8 mouse cellular contexts compared by ENCODE assay signal in the genomic region with DNA sequence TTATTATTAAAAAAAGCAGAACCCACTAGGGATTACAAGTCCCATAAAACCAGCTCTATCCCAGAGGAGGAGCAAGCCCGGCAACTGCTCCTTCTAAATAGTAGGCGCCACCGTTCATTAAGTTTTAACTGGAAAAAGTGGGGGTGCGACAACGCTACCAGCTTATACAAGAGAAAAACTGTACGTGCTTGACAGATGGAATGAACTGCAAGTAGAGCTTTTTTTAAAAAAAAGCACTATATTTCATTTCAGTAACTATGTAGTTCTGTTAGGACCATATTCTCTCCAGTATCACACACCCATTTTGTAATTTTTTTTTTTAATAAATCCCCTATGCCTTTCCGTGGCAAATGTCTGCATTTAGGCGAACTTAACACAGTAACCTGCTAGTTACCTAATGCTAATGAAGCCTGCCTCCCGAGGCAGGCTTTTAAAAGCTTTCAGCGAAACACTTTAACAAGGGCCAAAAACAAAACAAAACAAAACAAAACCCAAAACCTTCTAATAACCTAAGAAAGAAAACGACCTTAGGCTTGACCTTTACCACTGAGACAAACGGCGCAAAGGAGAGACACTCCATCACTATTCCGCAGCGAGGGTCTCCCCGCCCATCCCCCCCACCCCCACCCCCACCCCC. TPM values are rescaled to one million over a fixed set of nuclear protein-coding genes. Genes with fewer than 3 reads are reported as not detected.
DNase-seq lines count a peak whose midpoint lies in the region; ATAC-seq and TF ChIP-seq lines count a peak whose summit lies in the region.

No protein-coding gene starts in this region.

- H3K4me2 ChIP-seq in hindbrain, embryonic 13.5 days = peak overlapping the region; percentile 70
- H3K4me2 ChIP-seq in liver, embryonic 14.5 days (ENCODE audit: low read depth) = peak overlapping the region; percentile 77

- H3K36me3 ChIP-seq in kidney, adult 2 months (ENCODE audit: control insufficient read depth, insufficient read depth, low read length) = no peaks in the 10 kb centered on the region
- H3K36me3 ChIP-seq in hindbrain, embryonic 13.5 days = no peaks in the 10 kb centered on the region
- H3K36me3 ChIP-seq in liver, embryonic 14.5 days (replicated peaks; ENCODE audit: control insufficient read depth, insufficient read depth, low read depth) = no peaks in the 10 kb centered on the region

- H3K9me3 ChIP-seq in hindbrain, embryonic 13.5 days = no peaks in the 10 kb centered on the region
- H3K9me3 ChIP-seq in liver, embryonic 14.5 days (ENCODE audit: control insufficient read depth, low read length) = no peaks in the 10 kb centered on the region

- H3K4me1 ChIP-seq in kidney, adult 2 months (ENCODE audit: control insufficient read depth, insufficient read depth, low read length) = peaks cover 19% of the 10 kb centered on the region
- H3K4me1 ChIP-seq in hindbrain, embryonic 13.5 days (replicated peaks) = peaks cover 34% of the 10 kb centered on the region
- H3K4me1 ChIP-seq in liver, embryonic 14.5 days (replicated peaks; ENCODE audit: control insufficient read depth in 2 of 2, insufficient read depth in 2 of 2, low read length in 1 of 2) = peaks cover 23 to 34% of the 10 kb centered on the region in 2 experiments

- TF ChIP-seq CTCF in kidney, adult 2 months (conservative IDR thresholded peaks at IDR 0.05; ENCODE audit: insufficient read depth, insufficient read length, low read depth, low read length) = no peak
- no peak for TF ChIP-seq CTCF in liver, embryonic 14.5 days (IDR thresholded peaks at IDR 0.05; ENCODE audit: low read depth)

- no peak overlapping the region for H3K27ac ChIP-seq in kidney, adult 2 months (ENCODE audit: insufficient read depth, low read depth, low read length)
- H3K27ac ChIP-seq in hindbrain, embryonic 13.5 days = no peak overlapping the region; the same call in 1 of the 2 replicates
- H3K27ac ChIP-seq in liver, embryonic 14.5 days = peak overlapping the region; percentile 67

- no peak for ATAC-seq in hindbrain, embryonic 13.5 days (ENCODE audit: low FRiP score)
- no peak for ATAC-seq in liver, embryonic 14.5 days (ENCODE audit: insufficient read depth)
- ATAC-seq in erythroid progenitor cell, adult 5-6 weeks (replicated peaks; ENCODE audit: low FRiP score, poor library complexity, severe bottlenecking) = no peak

- peak overlapping the region; percentile 94 for H3K9ac ChIP-seq in hindbrain, embryonic 13.5 days
- H3K9ac ChIP-seq in liver, embryonic 14.5 days (replicated peaks) = peak overlapping the region; percentile 95

- WGBS in kidney, adult 2 months = 3% methylated on average over 16 of the region's 16 CpGs
- 2% methylated on average over 16 of the region's 16 CpGs for WGBS in hindbrain, embryonic 13.5 days
- 2% methylated on average over 16 of the region's 16 CpGs for WGBS in liver, embryonic 14.5 days (ENCODE audit: insufficient replicate concordance)

- H3K4me3 ChIP-seq in kidney, adult 2 months (ENCODE audit: insufficient read depth, low read depth, low read length) = peak overlapping the region; percentile 71
- peak overlapping the region; percentile 94 for H3K4me3 ChIP-seq in hindbrain, embryonic 13.5 days
- H3K4me3 ChIP-seq in liver, embryonic 14.5 days (ENCODE audit: insufficient read depth in 1 of 2, low read depth in 2 of 2, low read length in 2 of 2) = peak overlapping the region; percentile 75 to 96

- no peak for TF ChIP-seq EP300 in liver, embryonic 14.5 days (IDR thresholded peaks at IDR 0.05; ENCODE audit: low read depth)

- no peak for TF ChIP-seq POLR2A in kidney, adult 2 months (IDR thresholded peaks at IDR 0.05; ENCODE audit: low read depth, low read length)

- DNase-seq in kidney, adult 2 months = peak; percentile 40
- no peak for DNase-seq in kidney, adult 18-20 months
- peak; percentile 38 for DNase-seq in adipocyte (ENCODE audit: low spot score)
- no peak for DNase-seq in liver, embryonic 14.5 days (ENCODE audit: low read depth in 3 of 3, low spot score in 3 of 3)
- no peak for DNase-seq in layer of hippocampus, postnatal 10 days (ENCODE audit: low spot score in 2 of 2)
- DNase-seq in adrenal gland, adult 2 months = no peak

- no peaks in the 10 kb centered on the region for H3K27me3 ChIP-seq in kidney, adult 2 months (replicated peaks; ENCODE audit: control insufficient read depth, insufficient read depth, low read length)
- no peaks in the 10 kb centered on the region for H3K27me3 ChIP-seq in hindbrain, embryonic 13.5 days
- H3K27me3 ChIP-seq in liver, embryonic 14.5 days (ENCODE audit: control insufficient read depth, insufficient read depth, low read length) = no peaks in the 10 kb centered on the region

RNA-seq across cellular contexts. Expression of gene Arl5a, which starts 1.0 kb away (rescaled TPM):
- 12.4 and 14.7 TPM in 2 replicates for polyA plus RNA-seq in kidney, adult 2 months (2012; rRNA removed)
- 39.9 and 40.2 TPM in 2 replicates for polyA plus RNA-seq in hindbrain, embryonic 13.5 days (2015; fragmentation: Nextera tagmentation; extraction: Ambion mirVana)
- polyA plus RNA-seq in liver, embryonic 14.5 days (2012; rRNA removed) = 12.9 and 18.2 TPM in 2 replicates
- polyA plus RNA-seq in liver, embryonic 14.5 days (2014; fragmentation: Nextera tagmentation; extraction: Ambion mirVana) = 34.9 and 42.0 TPM in 2 replicates
- total RNA-seq in layer of hippocampus, postnatal 10 days (2021) = 10 to 100 TPM; 64.7 to 67.7 TPM
- total RNA-seq in erythroid progenitor cell, adult 5-6 weeks (2015; ENCODE audit: low replicate concordance) = 23.5 and 24.9 TPM in 2 replicates
- total RNA-seq in erythroid progenitor cell, adult 5-6 weeks (2017; ENCODE audit: low replicate concordance) = 11.5 and 15.3 TPM in 2 replicates
- total RNA-seq in adrenal gland, adult 2 months (2021) = 10 to 100 TPM; 43.1 to 53.7 TPM
- 4.4 and 5.6 TPM in 2 replicates for polyA plus RNA-seq in adrenal gland, adult 2 months (2012; rRNA removed)

RNA-seq across cellular contexts. Expression of gene Neb, which starts 45.5 kb away (rescaled TPM):
- polyA plus RNA-seq in kidney, adult 2 months (2012; rRNA removed) = 0.12 and 5.9 TPM in 2 replicates
- polyA plus RNA-seq in hindbrain, embryonic 13.5 days (2015; fragmentation: Nextera tagmentation; extraction: Ambion mirVana) = 1.2 and 2.0 TPM in 2 replicates
- polyA plus RNA-seq in liver, embryonic 14.5 days (2012; rRNA removed) = 0.12 and 0.13 TPM in 2 replicates
- polyA plus RNA-seq in liver, embryonic 14.5 days (2014; fragmentation: Nextera tagmentation; extraction: Ambion mirVana) = 0.14 and 0.18 TPM in 2 replicates
- total RNA-seq in layer of hippocampus, postnatal 10 days (2021) = 1 to 10 TPM; 3.1 to 5.1 TPM
- total RNA-seq in erythroid progenitor cell, adult 5-6 weeks (2015; ENCODE audit: low replicate concordance) = not detected in 2 replicates
- 0.08 TPM in 1 of 2 replicates, not detected in the other for total RNA-seq in erythroid progenitor cell, adult 5-6 weeks (2017; ENCODE audit: low replicate concordance)
- 10 to 100 TPM in 1 of 2 experiments, under 1 TPM in 1; 0.55 to 18.6 TPM for total RNA-seq in adrenal gland, adult 2 months (2021)
- 0.59 and 0.65 TPM in 2 replicates for polyA plus RNA-seq in adrenal gland, adult 2 months (2012; rRNA removed)

Comparison
In these comparisons a context has a peak if more than half of its experiments do, and no peak if none do; other contexts are left out.
1. DNase-seq: peak in kidney, adult 2 months (single experiment) and adipocyte (single experiment); none in kidney, adult 18-20 months (single experiment), liver, embryonic 14.5 days (0 of 3), layer of hippocampus, postnatal 10 days (0 of 2) and adrenal gland, adult 2 months (single experiment).
2. Peak in every context shown above with its lines, with median percentiles within 50 percentile points of each other: H3K4me3 ChIP-seq.